Mouse (Mus musculus) limb, embryonic 12.5 days (tissue): ENCODE measurements around the gene Mylpf. TPM values are rescaled to one million over a fixed set of nuclear protein-coding genes. Genes with fewer than 3 reads are reported as not detected.
A peak's percentile ranks its signal among the peaks of the same experiment; 100 is the strongest.
"Not testable (repeated sequence)": the region's sequence is repeated elsewhere in the genome, so short reads cannot be mapped to it uniquely, and the experiment has no call there.

Experiments used
- ATAC-seq: fragments of 200-750 bp; cut with Nextera tagmentation; 2 replicates; pipeline ENCODE4 v1.8.0; 2017; ENCODE audit warnings: low read depth, moderate TSS enrichment; ENCODE audit not compliant: insufficient number of reproducible peaks, insufficient read depth, low FRiP score, low TSS enrichment
- H3K27ac ChIP-seq: fragments of 300-500 bp; sonication (generic); 2 replicates; pipeline ENCODE4 v1.5.1; 2016; ENCODE audit warnings: mild to moderate bottlenecking, moderate library complexity
- H3K27me3 ChIP-seq: fragments of 300-500 bp; sonication (generic); 2 replicates; pipeline ENCODE4 v1.6.1; 2016; ENCODE audit warnings: mild to moderate bottlenecking, moderate library complexity
- H3K36me3 ChIP-seq: fragments of 300-500 bp; sonication (generic); 2 replicates; pipeline ENCODE4 v1.6.1; 2016; ENCODE audit warnings: mild to moderate bottlenecking, moderate library complexity
- H3K4me1 ChIP-seq: fragments of 300-500 bp; sonication (generic); replicated peaks from 2 replicates; pipeline ENCODE4 v1.6.1; 2016
- H3K4me2 ChIP-seq: fragments of 300-500 bp; sonication (generic); 2 replicates; pipeline ENCODE4 v1.6.1; 2016; ENCODE audit warnings: mild to moderate bottlenecking, moderate library complexity
- H3K4me3 ChIP-seq: fragments of 300-500 bp; sonication (generic); replicated peaks from 2 replicates; pipeline ENCODE4 v1.5.1; 2016; ENCODE audit warnings: mild to moderate bottlenecking
- H3K9ac ChIP-seq: fragments of 300-500 bp; sonication (generic); replicated peaks from 2 replicates; pipeline ENCODE4 v1.6.1; 2016; ENCODE audit warnings: mild to moderate bottlenecking, moderate library complexity
- H3K9me3 ChIP-seq: fragments of 300-500 bp; sonication (generic); 2 replicates; pipeline ENCODE4 v1.6.1; 2016; ENCODE audit warnings: mild to moderate bottlenecking, moderate library complexity
- WGBS: fragments of 180-500 bp; shearing (Covaris S2); methylation state at CpG from one replicate; pipeline ENCODE4 v1.1.7; 2016; 5-methylcytosine and 5-hydroxymethylcytosine counted together
- polyA plus RNA-seq: library from polyadenylated mRNA; unstranded; fragments of >200 nt; fragmentation: Nextera tagmentation; extraction: Ambion mirVana; gene quantifications from 2 replicates; pipeline ENCODE4 v1.2.1, GENCODE M21; 2016

Gene Mylpf
- 142 and 145 TPM in 2 replicates for polyA plus RNA-seq

GRCm38 (mm10) chr7:127208553-127209438, at the start of gene Mylpf:
Mylpf (plus strand) TSS chr7:127208890.
- peak within 1 kb of the TSS; percentile 92 for H3K27ac ChIP-seq
- under 1% methylated on average over 40 of the region's 44 CpGs for WGBS

GRCm38 (mm10) chr7:127162546-127162945, 46.1 kb upstream of the Mylpf start:
- Histone ChIP-seq H3K4me2 (no peak overlapping the region), H3K27me3 (no peaks in the 10 kb centered on the region; the same call in 1 of the 2 replicates), H3K36me3 (no peaks in the 10 kb centered on the region), H3K4me1 (no peaks in the 10 kb centered on the region), H3K27ac (no peak overlapping the region), H3K4me3 (no peak overlapping the region), H3K9ac (no peak overlapping the region), H3K9me3 (no peaks in the 10 kb centered on the region)
- no peak for ATAC-seq
- WGBS: 86% methylated on average over 5 of the region's 5 CpGs

More at GRCm38 (mm10) chr7:127208553-127209438, at the start of gene Mylpf:
- Histone ChIP-seq H3K36me3 (peaks cover 18% of the 10 kb centered on the region), H3K4me2 (peak within 1 kb of the TSS; percentile 97), H3K9me3 (no peaks in the 10 kb centered on the region), H3K9ac (peak within 1 kb of the TSS; percentile 96), H3K4me3 (peak within 1 kb of the TSS; percentile 96), H3K4me1 (peaks cover 30% of the 10 kb centered on the region), H3K27me3 (peaks cover 7% of the 10 kb centered on the region; the same call in 1 of the 2 replicates)
- peak; percentile 92 for ATAC-seq

- no peak overlapping the region for H3K27ac ChIP-seq
- H3K4me2 ChIP-seq: no peak overlapping the region
- H3K9ac ChIP-seq: no peak overlapping the region
- no peak overlapping the region for H3K4me3 ChIP-seq
- H3K9me3 ChIP-seq: no peaks in the 10 kb centered on the region
- no peaks in the 10 kb centered on the region; the same call in 1 of the 2 replicates for H3K27me3 ChIP-seq
- ATAC-seq: no peak
- WGBS: 86% methylated on average over 4 of the region's 4 CpGs
- no peaks in the 10 kb centered on the region for H3K36me3 ChIP-seq
- no peaks in the 10 kb centered on the region for H3K4me1 ChIP-seq
Measured at GRCm38 (mm10) chr7:127164002-127164401, 44.7 kb upstream of the Mylpf start.

GRCm38 (mm10) chr7:127165607-127166493, 42.8 kb upstream of the Mylpf start:
- Histone ChIP-seq H3K27ac (no peak overlapping the region), H3K4me2 (no peak overlapping the region), H3K36me3 (no peaks in the 10 kb centered on the region), H3K9me3 (no peaks in the 10 kb centered on the region), H3K9ac (no peak overlapping the region), H3K4me1 (no peaks in the 10 kb centered on the region), H3K4me3 (no peak overlapping the region), H3K27me3 (no peaks in the 10 kb centered on the region; the same call in 1 of the 2 replicates)
- no peak for ATAC-seq
- WGBS: 86% methylated on average over 12 of the region's 12 CpGs

- 91% methylated on average over 5 of the region's 5 CpGs for WGBS
- Histone ChIP-seq H3K9me3 (no peaks in the 10 kb centered on the region), H3K9ac (no peak overlapping the region), H3K27ac (no peak overlapping the region), H3K4me2 (no peak overlapping the region), H3K27me3 (no peaks in the 10 kb centered on the region; the same call in 1 of the 2 replicates), H3K4me1 (no peaks in the 10 kb centered on the region), H3K36me3 (no peaks in the 10 kb centered on the region), H3K4me3 (no peak overlapping the region)
- no peak for ATAC-seq
Measured at GRCm38 (mm10) chr7:127166501-127166900, 42.2 kb upstream of the Mylpf start.

- H3K9me3 ChIP-seq: 0 out of 2 replicates have a peak, but pooled peaks cover 2% of the 10 kb centered on the region
- no peak overlapping the region for H3K4me2 ChIP-seq
- ATAC-seq: no peak
- WGBS: 69% methylated on average over 4 of the region's 4 CpGs
- H3K27ac ChIP-seq: no peak overlapping the region
- no peaks in the 10 kb centered on the region for H3K36me3 ChIP-seq
- H3K4me1 ChIP-seq: no peaks in the 10 kb centered on the region
- H3K27me3 ChIP-seq: no peaks in the 10 kb centered on the region
- H3K9ac ChIP-seq: no peak overlapping the region
- H3K4me3 ChIP-seq: no peak overlapping the region
Measured at GRCm38 (mm10) chr7:127176937-127177336, 31.8 kb upstream of the Mylpf start.

GRCm38 (mm10) chr7:127180783-127181182, 27.9 kb upstream of the Mylpf start:
- Histone ChIP-seq H3K9me3 (no peaks in the 10 kb centered on the region), H3K4me2 (no peak overlapping the region), H3K27ac (no peak overlapping the region), H3K9ac (no peak overlapping the region), H3K36me3 (no peaks in the 10 kb centered on the region), H3K27me3 (no peaks in the 10 kb centered on the region), H3K4me1 (no peaks in the 10 kb centered on the region), H3K4me3 (no peak overlapping the region)
- ATAC-seq: no peak
- WGBS: 67% methylated on average over 2 of the region's 2 CpGs

- H3K4me3 ChIP-seq, H3K36me3 ChIP-seq, H3K27me3 ChIP-seq, H3K9me3 ChIP-seq, ATAC-seq, H3K4me1 ChIP-seq, H3K27ac ChIP-seq, H3K4me2 ChIP-seq, H3K9ac ChIP-seq: not testable (repeated sequence)
- WGBS: 32% methylated on average over 3 of the region's 3 CpGs
Measured at GRCm38 (mm10) chr7:127181724-127182123, 27.0 kb upstream of the Mylpf start.

GRCm38 (mm10) chr7:127183345-127183744, 25.3 kb upstream of the Mylpf start:
- H3K27me3 ChIP-seq: no peaks in the 10 kb centered on the region
- WGBS: 79% methylated on average over 8 of the region's 8 CpGs

GRCm38 (mm10) chr7:127183828-127184227, 24.9 kb upstream of the Mylpf start:
- no peak overlapping the region for H3K27ac ChIP-seq
- 80% methylated on average over 6 of the region's 6 CpGs for WGBS
- no peak overlapping the region for H3K9ac ChIP-seq
- no peaks in the 10 kb centered on the region for H3K27me3 ChIP-seq
- H3K36me3 ChIP-seq: no peaks in the 10 kb centered on the region
- H3K9me3 ChIP-seq: no peaks in the 10 kb centered on the region
- no peaks in the 10 kb centered on the region for H3K4me1 ChIP-seq
- H3K4me3 ChIP-seq: no peak overlapping the region
- H3K4me2 ChIP-seq: no peak overlapping the region
- no peak for ATAC-seq

More at GRCm38 (mm10) chr7:127183345-127183744, 25.3 kb upstream of the Mylpf start:
- no peaks in the 10 kb centered on the region for H3K36me3 ChIP-seq
- no peaks in the 10 kb centered on the region for H3K9me3 ChIP-seq
- no peak overlapping the region for H3K9ac ChIP-seq
- no peak for ATAC-seq
- no peak overlapping the region for H3K4me3 ChIP-seq
- H3K4me2 ChIP-seq: no peak overlapping the region
- no peak overlapping the region for H3K27ac ChIP-seq
- no peaks in the 10 kb centered on the region for H3K4me1 ChIP-seq

GRCm38 (mm10) chr7:127184720-127185119, 24.0 kb upstream of the Mylpf start:
- no peaks in the 10 kb centered on the region for H3K9me3 ChIP-seq
- no peaks in the 10 kb centered on the region for H3K36me3 ChIP-seq
- no peak overlapping the region for H3K27ac ChIP-seq
- no peaks in the 10 kb centered on the region for H3K4me1 ChIP-seq
- no peak overlapping the region for H3K9ac ChIP-seq
- no peak overlapping the region for H3K4me3 ChIP-seq
- no peaks in the 10 kb centered on the region for H3K27me3 ChIP-seq
- H3K4me2 ChIP-seq: no peak overlapping the region
- ATAC-seq: no peak
- no CpG with 5 or more reads among the region's 1 CpGs for WGBS
